Mouse (Mus musculus) liver (tissue): ENCODE measurements around the gene Clca3a1.

ENCODE experiments used
- DNase-seq: peaks from one replicate; pipeline ENCODE4 v3.0.0-alpha.2; 2020; ENCODE audit warnings: mixed read lengths

Clca3a1 gene

DNA sequence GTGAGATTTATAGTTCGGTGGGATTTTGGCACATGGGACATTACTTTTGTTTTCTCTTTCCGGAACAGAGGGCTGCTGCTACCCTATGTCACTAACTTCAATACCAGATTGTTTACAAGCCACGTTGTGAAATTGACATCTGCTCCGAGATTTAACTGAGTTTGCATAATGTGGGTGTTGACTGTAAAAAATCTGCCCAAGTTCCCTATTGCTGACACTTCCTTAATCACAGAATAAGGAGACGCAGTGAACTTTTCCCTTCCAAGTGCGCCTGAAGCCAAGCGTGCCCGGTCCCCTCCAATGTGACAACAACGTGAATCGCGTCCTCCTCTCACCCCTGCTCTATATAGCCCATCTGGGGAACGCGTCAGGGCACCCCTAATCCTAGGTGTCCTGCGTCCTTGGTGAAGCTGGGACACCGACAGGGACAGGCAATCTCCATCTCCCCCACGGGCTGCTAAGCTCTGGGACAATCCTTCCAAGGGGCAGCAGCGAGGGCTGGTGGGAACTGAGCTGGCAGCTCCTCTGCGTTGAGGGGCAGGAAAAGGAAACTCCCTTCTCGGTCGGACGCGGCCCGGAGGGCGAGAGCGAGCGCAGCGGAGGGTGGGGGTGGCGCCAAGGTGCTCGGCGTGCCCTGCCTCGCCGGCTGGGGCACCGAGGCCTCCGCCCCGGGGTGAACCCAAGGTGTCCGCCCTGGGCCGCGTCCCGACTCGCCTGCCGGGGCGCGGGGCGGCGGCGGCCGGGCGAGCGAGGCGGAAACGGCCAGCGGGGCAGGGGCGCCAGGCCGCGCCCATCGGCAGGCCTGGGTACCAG, 41.5 kb downstream of the Clca3a1 start:
- DNase-seq: peak; percentile 84

DNA sequence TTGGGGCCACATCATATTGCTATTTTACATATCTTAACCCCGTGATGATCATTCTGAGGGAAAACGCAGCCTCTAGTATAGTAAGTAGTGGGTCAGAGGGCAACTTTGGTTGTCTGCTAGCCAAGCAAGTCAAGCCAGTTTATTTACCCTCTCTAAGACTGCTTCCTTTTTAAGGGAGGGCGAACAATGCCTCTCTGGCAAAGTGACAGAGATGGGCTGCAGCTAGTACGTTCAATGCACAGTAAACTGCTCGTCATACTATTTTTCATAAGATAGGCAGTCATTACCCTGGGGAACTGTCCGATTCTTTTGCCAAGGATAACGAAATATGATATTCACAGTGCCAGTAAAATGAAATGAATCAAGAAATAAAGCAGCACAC, 42.1 kb downstream of the Clca3a1 start:
- no peak for DNase-seq

DNA sequence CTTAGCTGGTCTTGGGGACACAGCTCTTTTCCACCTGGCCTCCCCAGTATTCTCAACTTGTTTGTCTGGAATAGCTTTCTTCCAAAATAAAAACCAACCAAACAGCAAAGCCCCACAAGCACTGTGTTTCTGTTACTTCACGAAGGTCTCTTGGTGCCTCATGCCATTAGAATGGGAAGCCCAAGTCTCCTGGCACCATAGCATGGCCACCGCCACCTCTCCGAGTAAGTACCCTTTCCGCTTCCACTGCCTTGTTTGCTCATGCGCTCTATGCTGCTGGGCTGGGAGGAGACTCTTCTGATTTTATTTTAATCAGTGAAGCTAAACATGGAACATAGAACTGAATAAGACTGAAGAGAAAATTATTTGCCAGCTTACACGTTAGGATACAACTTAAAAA, 42.9 kb downstream of the Clca3a1 start:
- DNase-seq: no peak

DNA sequence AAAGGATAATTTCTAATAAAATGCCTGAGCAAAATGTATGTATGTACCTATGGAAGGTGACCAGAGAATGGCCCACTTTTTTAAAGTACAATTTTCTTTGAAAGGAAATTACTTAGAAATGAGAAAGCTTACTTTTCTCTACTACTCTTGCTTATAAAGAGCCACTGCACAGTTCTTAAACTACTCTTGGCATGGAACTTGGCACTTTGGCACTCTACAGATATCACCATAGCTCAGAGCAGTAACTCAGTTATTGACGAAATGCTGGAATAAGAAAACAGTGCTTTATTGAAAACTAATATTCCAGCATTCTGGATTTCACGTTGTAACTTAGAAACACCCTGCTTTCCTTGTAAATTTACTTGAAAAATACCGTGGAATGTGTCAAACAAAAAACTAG, 43.7 kb downstream of the Clca3a1 start:
- DNase-seq: no peak

DNA sequence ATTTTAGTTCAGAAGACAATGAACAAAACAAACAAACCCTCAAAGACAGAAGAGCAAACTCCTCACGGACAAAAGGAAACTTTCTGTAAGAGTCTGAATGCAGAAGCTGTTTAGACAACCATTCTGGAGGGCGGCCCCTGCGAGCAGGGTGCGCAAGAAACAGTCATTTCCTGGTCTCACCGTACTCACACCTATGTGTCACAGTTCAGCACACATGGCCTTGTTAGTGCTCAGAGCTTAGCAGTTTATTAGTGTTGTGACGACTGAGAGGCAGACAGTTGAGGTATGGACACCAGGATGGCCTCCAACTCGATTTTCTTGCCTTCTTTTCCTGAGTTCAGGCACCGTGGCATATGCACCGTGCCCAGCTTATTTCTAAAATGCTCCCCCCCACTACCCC, 44.9 kb downstream of the Clca3a1 start:
- no peak for DNase-seq

DNA sequence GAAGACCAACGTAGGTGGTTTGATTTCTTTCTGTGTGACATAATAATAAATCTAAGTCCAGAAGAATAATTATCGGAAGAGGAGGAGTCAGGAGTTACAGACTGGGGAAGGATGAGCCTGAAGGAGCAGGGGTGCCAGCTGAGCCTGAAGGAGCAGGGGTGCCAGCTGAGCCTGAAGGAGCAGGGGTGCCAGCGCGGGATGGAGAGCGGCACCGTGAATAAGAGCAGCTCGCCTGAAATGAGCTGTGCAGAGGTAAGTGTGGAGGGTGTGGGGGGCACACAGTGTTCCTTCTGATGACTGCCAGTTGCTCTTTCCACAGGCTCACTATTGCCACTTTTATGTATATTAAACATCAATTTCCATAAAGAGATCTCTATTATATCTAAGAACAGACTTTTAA, 45.7 kb downstream of the Clca3a1 start:
- no peak for DNase-seq

DNA sequence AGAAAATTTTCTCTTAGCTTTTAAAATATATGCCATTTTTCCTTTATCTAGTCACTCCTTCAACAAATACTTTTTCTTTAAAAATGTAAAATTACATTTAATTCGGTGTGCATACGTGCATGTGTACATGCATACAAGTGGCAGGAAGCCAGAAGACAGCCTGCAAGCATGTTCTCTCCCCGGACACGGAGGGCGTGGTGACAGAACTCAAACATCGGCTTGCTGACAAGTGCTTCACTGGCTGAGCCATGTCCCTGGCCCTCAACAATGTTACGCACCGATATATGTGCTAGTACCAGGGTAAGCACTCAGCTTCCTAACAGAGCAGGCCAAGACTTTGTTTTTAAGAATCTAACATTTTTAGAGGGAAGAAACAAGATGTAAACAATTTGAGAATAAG, 46.2 kb downstream of the Clca3a1 start:
- DNase-seq: no peak

DNA sequence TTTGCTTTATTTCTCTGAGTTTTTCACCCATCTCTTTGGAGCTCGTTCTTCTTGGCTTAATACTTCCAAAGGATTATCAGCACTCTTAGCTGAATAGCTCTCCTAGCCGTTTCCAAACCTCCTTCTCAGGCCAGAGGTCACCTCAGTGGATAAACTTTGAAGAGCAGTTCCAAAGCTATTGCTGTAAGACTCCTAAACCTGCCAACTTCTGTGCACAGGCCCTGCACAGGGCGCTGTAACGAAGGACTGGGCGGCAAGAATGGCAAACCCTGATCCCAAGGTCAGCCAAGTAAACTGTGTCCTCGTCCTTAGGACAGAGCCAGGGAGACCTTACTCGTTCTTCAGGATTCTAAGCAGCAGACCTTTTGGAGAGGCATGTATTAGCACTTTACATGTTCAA, 46.7 kb downstream of the Clca3a1 start:
- no peak for DNase-seq

DNA sequence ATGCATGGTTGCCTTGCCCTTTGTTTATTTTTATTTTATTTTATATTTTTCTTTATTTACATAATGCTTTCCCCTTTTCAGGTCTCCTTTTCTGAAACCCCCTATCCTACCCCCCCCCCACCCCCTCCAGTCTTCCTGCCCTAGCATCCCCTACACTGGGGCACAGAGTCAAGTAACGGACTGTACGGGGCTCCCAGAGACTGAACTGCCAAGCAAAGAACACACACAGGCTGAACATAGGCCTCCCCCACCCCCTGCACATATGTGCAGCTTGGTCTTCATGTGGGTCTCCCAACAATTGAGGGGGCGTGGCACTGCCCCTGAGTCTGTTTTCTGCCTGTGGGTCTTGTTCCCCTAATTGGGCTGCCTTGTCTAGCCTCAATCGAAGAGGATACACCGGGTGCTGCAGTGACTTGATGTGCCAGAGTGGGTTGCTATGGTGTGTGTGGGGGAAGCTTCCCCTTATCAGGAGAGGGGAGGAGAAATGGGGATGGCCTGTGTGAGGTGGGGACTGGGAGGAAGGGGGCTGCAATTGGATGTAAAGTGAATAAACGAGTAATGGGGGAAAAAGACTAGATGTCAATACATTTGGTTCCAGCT, 49.1 kb downstream of the Clca3a1 start:
- no peak for DNase-seq

DNA sequence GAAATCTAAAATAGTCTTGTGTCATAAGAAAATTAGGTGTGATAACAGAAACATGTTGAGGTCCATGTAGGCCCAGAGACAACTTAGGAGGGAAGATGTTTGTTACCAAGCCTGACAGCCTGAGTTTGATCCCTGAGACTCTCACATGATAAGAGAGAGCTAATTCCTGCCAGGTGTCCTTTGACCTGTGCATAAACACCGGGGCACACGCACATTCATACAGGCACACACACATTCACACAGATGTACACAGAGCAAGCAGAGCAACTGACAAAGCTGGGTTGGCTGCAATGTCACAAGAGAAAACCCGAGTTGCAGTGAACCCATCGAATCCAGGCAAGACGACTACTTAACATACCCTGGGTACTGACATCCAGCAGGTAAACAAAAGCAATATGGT, 52.2 kb downstream of the Clca3a1 start:
- no peak for DNase-seq

DNA sequence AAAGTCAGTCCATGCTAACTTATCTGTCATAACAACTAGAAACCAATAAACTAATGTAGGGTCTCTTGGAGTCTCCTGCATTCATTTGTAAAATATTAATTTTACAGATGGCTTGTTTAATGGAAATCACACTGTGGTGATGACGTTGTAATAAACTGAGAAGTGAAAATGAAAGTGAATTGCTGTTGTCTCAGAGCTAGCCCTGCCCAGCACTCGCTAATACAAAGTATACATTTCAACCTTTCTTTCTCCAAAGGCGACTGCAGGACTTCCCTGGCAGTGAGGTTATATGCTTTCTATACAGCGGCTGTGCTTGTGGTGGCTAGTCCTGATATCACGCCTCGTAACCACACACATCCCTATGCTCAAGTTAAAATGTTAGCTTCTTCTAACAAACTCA, 56.8 kb downstream of the Clca3a1 start:
- DNase-seq: no peak

DNA sequence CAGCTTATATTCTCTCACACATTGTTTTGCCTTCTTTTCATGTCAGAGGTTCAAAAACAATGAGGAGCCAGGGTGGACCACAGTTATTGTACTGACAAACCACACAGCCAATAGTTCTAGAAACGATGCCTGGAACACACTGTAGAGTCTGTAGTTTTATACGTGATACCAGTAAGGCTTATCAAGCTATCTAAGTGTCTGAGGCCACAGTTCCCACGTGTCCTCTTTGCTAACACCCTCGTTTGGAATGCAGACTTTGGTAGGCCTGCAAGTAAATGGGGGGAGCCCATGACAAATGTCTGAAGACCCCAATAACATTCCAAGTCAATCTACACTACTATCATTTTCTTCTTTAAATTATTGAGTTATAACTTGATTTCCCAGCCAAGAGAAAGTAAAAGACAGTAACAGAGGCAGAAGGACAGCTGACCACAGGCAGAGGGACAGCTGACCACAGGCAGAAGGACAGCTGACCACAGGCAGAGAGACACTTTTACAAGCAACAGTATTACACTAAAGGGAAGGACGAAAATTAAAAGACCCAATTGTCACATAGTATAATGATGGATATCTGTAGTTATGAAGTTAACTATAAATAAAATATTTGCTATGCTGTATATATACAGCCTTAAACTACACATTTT, 61.9 kb downstream of the Clca3a1 start:
- no peak for DNase-seq

DNA sequence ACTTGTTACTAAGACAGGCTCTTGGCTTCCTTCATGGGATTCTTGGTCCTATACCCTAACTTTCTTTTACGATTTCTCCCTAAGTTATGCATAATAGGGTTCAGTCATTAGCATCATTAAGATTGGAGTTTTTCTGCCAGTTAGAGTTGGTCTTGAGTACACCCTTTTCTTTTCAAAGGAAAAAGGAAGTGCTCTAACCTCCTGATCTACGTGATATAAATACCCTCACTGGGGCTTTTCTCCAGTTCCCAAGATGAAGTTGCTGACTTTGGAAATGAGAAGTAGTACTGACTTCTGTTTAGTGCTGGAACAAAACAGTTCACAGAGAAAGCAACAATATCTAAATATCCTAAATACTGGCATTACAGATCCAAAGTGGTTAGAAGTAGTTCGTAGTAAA, 62.8 kb downstream of the Clca3a1 start:
- no peak for DNase-seq

DNA sequence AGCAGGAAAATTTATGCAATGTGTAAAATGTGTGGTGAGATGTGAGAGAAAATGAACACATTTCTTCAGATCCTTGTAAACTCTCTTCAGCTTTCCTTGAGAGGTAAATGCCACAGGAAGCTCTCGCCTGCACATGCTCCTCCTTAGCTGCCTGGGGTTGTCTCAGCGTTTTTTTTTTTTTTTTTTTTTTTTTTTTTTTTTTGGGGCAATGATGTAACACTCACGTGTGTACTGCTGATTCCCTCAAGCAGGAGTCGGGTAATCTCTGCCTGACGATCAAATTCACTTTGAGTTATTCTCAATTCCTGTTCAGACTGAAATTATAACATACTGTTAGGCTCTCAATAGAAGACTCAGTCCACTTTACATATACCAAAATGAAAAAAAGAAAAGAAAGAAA, 63.6 kb downstream of the Clca3a1 start:
- DNase-seq: no peak

DNA sequence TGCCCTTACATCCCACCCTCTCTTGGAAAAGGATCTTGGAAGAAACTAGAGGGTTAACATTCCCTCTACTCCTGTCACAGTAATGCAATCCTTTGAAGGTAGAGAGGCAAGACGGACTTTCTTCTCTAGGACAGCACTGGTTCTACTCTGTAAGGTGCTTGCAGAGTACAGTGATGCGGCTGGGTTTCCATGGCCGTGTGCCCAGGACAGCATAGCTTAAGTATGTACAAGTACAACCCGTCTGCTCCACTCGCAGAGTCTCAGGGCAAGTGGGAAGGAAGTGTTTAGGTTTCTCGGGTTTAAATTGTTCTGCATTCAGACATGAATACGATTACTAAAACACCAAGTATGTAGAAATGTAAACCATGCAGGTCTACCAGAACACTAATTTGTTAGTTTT, 65.8 kb downstream of the Clca3a1 start:
- DNase-seq: no peak

DNA sequence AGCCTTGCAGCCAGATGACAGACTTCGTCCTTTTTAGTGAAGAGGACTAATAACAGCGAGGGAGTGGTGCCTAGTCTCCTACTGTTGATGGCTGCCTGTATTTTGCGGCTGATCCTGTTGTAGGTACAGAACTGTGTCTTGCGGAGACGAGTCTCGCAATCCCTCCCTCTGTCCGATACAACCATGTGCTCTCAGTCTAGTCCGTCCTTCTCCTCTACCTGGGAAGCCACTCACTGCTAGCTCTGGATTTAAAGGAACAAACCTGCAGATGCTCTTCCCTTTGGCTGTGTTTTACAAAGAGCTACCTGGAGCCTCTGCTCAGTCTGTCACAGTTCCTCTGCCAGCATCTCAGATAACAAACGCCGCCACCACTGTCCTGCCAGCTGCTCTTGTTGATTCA, 66.7 kb downstream of the Clca3a1 start:
- no peak for DNase-seq

DNA sequence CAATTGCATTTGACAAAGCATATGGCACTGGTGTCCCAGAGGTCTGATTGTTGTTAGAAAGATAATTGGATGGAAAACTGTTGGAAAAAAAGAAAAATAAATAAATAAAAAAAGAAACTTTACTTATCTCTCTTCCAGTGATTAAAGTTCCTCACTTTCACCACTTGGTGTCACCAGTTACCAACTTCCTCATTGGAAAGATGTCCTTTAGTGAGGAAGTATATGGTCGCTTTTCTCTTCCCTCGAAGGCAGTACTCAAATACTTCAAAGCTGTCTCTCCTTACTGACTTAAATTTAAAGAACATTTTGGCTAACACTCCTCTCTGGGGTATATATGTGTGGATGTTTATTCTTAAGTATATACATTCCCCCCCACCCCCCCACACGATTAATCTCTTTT, 68.7 kb downstream of the Clca3a1 start:
- no peak for DNase-seq

DNA sequence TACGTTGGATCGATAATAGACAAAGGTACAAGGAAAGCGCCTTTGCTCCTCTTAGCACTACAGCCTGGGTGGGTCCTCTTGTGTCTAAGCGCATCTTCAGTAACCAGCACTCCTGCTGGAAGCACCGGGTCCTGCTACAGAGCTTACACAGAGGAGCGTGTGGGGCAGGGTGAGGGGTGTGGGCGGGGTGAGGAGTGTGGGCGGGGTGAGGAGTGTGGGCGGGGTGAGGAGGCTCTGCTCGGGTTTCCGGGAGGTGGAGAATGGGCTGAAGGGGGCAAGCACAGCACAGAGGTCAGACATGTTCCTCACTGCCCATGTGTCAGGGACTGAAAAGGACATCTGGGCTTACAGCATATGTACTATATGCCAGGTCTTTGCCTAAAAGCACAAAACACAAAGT, 71.5 kb downstream of the Clca3a1 start:
- DNase-seq: peak; percentile 90

DNA sequence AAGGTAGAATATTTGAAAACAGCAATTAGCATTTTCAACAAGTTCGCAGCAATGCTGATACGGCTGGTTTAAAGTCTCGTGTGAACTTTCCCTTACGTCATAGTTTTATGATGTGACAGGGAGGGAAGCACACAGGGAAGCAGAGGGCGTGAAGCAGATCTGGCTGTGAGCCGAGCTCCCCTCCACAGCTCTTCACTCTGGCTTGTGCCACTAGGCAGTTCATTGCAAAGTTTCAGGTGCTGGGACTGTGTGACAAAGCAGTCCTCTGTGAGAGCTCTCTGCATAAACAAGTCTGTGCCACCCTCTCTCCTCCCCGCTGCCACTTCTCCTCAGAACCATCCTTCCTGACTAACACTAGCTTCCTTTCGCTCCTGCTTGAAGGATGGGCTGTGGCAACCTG, 72.5 kb downstream of the Clca3a1 start:
- DNase-seq: no peak

DNA sequence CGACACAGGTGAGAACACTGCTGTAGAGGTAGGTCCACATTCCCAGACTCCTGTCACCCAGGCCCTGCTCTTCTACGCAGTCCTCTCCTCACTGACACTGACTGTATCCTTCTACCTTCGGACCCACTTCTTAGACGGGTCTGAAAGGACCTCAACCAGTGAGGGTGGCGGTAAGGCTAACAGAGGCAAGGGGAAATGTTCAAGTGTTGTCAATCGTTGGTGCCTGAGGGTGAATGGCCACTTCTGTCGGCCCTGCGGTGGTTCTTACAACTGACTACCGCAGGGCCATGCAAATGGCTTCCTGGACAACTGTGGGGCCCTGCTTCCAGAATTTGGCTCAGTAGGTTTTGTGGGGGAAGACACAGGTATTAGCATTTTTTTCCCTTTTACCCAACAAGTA, 73.2 kb downstream of the Clca3a1 start:
- no peak for DNase-seq

DNA sequence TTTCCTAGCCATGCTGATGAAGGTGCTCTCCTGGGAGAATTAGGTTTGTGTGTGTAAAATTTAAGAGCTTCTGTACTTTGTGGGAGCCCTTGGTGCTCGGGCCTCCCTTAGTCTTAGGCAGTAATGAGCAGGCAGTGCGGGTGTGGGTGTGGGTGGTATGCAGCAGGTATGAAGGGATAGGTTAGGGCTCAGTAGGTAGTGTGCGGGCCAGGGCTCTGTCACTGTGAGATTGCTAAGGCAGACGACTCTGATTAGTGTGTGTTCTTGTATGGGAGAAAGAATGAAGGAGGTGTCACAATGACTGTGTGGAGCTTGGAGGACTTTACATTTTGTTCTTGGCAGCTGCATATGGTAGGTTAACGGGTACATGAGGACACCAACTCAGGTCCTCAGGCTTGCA, 74.6 kb downstream of the Clca3a1 start:
- no peak for DNase-seq

DNA sequence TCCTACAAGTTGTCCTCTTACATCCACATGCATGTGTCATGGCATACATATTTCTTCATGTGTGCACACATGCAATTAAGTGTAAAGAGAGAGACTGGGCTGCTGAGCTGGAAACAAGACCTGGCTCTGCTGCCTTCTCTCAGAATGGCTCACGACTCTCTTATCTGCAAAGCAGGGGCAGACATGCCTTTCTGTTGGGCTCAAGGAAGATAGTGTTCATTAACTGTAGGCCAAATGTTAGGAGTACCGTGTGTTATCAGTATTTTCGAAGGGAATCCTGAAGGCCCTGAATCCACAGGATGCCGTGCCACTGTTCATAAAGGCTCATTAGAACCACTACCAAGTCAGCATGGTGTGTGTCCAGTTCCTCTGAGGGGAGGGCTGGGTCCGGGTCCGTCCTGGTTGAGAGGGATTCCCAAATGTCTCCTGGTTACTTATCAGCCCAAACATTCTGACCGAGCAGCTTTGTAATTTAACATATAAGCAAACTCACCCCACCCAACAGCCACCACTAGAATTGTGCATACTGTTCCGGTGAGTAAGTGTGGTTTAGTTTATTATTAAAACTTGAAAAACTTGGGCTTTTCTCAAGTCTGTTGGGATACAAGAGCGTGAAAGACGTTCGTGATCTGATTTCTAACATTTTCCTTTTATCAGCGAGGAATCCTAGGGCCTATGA, 77.5 kb downstream of the Clca3a1 start:
- DNase-seq: peak; percentile 68

DNA sequence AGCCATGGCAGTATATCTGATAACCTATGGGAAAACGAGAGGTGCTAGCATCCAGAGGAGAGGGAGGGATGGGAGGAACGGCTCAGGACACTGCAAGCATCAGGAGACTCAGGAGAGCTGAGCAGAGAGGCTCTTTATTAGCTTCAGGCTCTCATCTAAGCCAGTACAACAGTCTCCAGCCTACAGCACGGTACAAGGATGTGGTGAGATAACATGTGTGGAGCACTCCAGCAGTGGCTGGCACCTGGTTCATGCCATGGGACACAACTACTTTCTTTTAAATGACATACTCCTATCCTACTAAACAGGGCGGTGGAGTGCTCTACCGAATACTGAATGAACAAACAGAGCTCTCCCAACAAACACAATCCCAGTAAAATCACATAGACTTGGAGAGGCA, 79.2 kb downstream of the Clca3a1 start:
- DNase-seq: no peak

DNA sequence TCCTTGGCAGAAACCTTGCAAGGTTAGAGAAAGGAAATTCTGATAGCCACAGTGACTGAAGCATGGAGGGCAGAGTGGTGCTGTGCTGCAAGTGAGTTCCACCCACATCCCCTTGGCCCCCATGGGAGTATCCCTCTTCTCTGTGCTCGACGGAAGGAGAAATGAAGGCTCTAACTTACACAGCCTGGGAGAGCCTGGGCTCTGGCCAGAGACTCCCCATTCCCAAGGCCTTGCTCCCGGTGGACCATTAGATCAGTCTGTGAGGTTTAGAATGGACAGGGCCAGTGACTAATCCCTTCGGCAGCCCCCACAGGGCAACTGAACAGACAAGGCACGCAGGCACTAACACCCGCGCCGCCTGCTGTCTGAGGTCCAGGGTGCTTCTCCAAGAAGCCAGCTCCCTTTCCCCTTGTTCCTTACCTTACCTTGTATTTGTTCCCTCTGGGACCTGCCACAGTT, 81.0 kb downstream of the Clca3a1 start:
- DNase-seq: no peak
